Mouse (Mus musculus) thymus, adult 2 months (tissue): Measurements from ENCODE around the gene Slc50a1.

Experiments
- CTCF ChIP-seq: fragments of 200-500 bp; IDR thresholded peaks from 2 replicates; pipeline ENCODE4 v1.5.1; 2012; ENCODE audit warnings: mild to moderate bottlenecking, control low read depth, low read length, moderate library complexity, borderline replicate concordance; ENCODE audit not compliant: control insufficient read depth, poor library complexity, insufficient read depth; ENCODE audit errors: extremely low read depth
- POLR2A ChIP-seq: fragments of 200-500 bp; IDR thresholded peaks from 2 replicates; pipeline ENCODE4 v1.6.1; 2012; ENCODE audit warnings: mild to moderate bottlenecking, low read length, control low read depth, moderate library complexity; ENCODE audit not compliant: control insufficient read depth, poor library complexity, insufficient read depth; ENCODE audit errors: extremely low read depth

- TF ChIP-seq POLR2A = no peak
- TF ChIP-seq CTCF = peak; percentile 75; the same call in 1 of the 2 replicates
These were observed 45.0 kb upstream of the Slc50a1 start for GRCm38 (mm10) chr3:89315195-89315929.
